ENCODE assay signal across 8 mouse cellular contexts in genomic region chr10:53629918-53630250, GRCm38 (mm10). TPM values are rescaled to one million over a fixed set of nuclear protein-coding genes. Genes with fewer than 3 reads are reported as not detected.
DNase-seq lines count a peak whose midpoint lies in the region; ATAC-seq and TF ChIP-seq lines count a peak whose summit lies in the region.

No protein-coding gene starts in this region.

- H3K9me3 ChIP-seq in hindbrain, postnatal 0 days (ENCODE audit: low read length), result no peaks in the 10 kb centered on the region

- intact Hi-C loops in left cerebral cortex, adult 2 months (cut with DNase I), result loop anchor here (2.0 kb wide), 1 partner anchor 33 kb away; the partner anchor contains the start of gene Asf1a

- peak overlapping the region; percentile 79 for H3K4me3 ChIP-seq in hindbrain, postnatal 0 days (ENCODE audit: low read length)
- H3K4me3 ChIP-seq in left cerebral cortex, adult 2 months, result peak overlapping the region; percentile 98

- H3K27me3 ChIP-seq in hindbrain, postnatal 0 days (ENCODE audit: insufficient read depth, low read length), result no peaks in the 10 kb centered on the region

- DNase-seq in WW6 (ENCODE audit: low read depth, low spot score), result peak; percentile 87
- peak; percentile 88 to 95 for DNase-seq in cerebellum, postnatal 4 days (ENCODE audit: low spot score in 2 of 2)
- DNase-seq in gastrocnemius, adult 18-20 months (ENCODE audit: low spot score), result peak; percentile 97
- peak; percentile 99 for DNase-seq in hindbrain, postnatal 0 days (ENCODE audit: low spot score)
- peak; percentile 95 for DNase-seq in left cerebral cortex, adult 2 months (ENCODE audit: extremely low spot score in 1 of 2, low spot score in 2 of 2)
- DNase-seq in right cerebral cortex, adult 2 months (ENCODE audit: low spot score in 2 of 2), result peak; percentile 92 to 96
- peak; percentile 98 for DNase-seq in urinary bladder, postnatal 14 days (ENCODE audit: low spot score)

- H3K4me2 ChIP-seq in hindbrain, postnatal 0 days (ENCODE audit: low read depth, low read length), result peak overlapping the region; percentile 47

- WGBS in hindbrain, postnatal 0 days, result under 1% methylated on average over 35 of the region's 35 CpGs

- H3K4me1 ChIP-seq in hindbrain, postnatal 0 days (ENCODE audit: insufficient read depth, low read length), result no peaks in the 10 kb centered on the region

- ATAC-seq in hindbrain, postnatal 0 days, result peak; percentile 98
- peak; percentile 95 for ATAC-seq in megakaryocyte, adult 5-6 weeks (ENCODE audit: poor library complexity, severe bottlenecking)

- H3K36me3 ChIP-seq in hindbrain, postnatal 0 days (ENCODE audit: insufficient read depth, low read length), result no peaks in the 10 kb centered on the region

- TF ChIP-seq CTCF in hindbrain, postnatal 0 days (IDR thresholded peaks at IDR 0.05; ENCODE audit: low read depth), result no peak
- TF ChIP-seq CTCF in left cerebral cortex, adult 2 months (IDR thresholded peaks at IDR 0.05), result no peak

- H3K9ac ChIP-seq in hindbrain, postnatal 0 days (replicated peaks; ENCODE audit: low read length), result peak overlapping the region; percentile 72

- H3K27ac ChIP-seq in hindbrain, postnatal 0 days, result peak overlapping the region; percentile 85
- peak overlapping the region; percentile 82 for H3K27ac ChIP-seq in left cerebral cortex, adult 2 months

RNA-seq across cellular contexts. Expression of gene Mcm9, which starts 0.4 kb away (rescaled TPM):
- total RNA-seq in gastrocnemius, adult 18-20 months (2021), result 1 to 10 TPM in 1 of 2 experiments, under 1 TPM in 1; 0.52 to 1.2 TPM
- 7.3 and 7.7 TPM in 2 replicates for total RNA-seq in hindbrain, postnatal 0 days (2014; rRNA removed)
- polyA plus RNA-seq in hindbrain, postnatal 0 days (2015; fragmentation: Nextera tagmentation; extraction: Ambion mirVana), result 8.0 and 8.8 TPM in 2 replicates
- total RNA-seq in left cerebral cortex, adult 2 months (2021), result 1 to 10 TPM; 5.6 to 6.0 TPM
- 17.7 and 20.0 TPM in 2 replicates for total RNA-seq in megakaryocyte, adult 5-6 weeks (2015)
- 15.4 and 16.5 TPM in 2 replicates for total RNA-seq in megakaryocyte, adult 5-6 weeks (2017)

RNA-seq across cellular contexts. Expression of gene Asf1a, which starts 33.3 kb away (rescaled TPM):
- 10 to 100 TPM; 22.1 to 26.2 TPM for total RNA-seq in gastrocnemius, adult 18-20 months (2021)
- 25.2 and 25.6 TPM in 2 replicates for total RNA-seq in hindbrain, postnatal 0 days (2014; rRNA removed)
- 67.2 and 68.4 TPM in 2 replicates for polyA plus RNA-seq in hindbrain, postnatal 0 days (2015; fragmentation: Nextera tagmentation; extraction: Ambion mirVana)
- total RNA-seq in left cerebral cortex, adult 2 months (2021), result 10 to 100 TPM; 20.6 to 26.7 TPM
- 50.3 and 58.2 TPM in 2 replicates for total RNA-seq in megakaryocyte, adult 5-6 weeks (2015)
- 25.2 and 35.4 TPM in 2 replicates for total RNA-seq in megakaryocyte, adult 5-6 weeks (2017)

Comparison
In these comparisons a context has a peak if more than half of its experiments do, and no peak if none do; other contexts are left out.
1. Peak in every context shown above with its lines: DNase-seq, ATAC-seq, H3K4me3 ChIP-seq and H3K27ac ChIP-seq.